Mouse (Mus musculus): Measurements from ENCODE around the gene Sat1.

DNA sequence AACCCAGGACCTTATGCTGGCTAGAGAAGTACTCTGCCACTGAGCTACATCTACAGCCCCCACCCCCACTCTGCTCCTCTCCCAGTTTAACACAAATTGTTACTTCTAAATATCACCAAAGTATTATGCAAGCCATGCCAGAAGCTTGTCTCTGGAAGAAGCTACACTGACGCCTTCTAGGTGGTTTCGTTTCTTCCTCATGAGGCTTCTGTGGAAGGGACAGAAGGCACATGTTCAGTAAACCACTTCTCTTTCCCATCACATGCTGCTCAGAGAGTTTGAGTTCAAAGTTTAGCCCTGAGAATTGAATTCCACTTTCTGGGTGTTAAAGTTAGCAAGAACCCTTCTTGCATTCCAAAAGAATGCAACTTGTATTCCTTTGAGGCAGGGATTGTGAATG is 39.0 kb downstream of the Sat1 start:
- no peak for TF ChIP-seq CTCF (conservative IDR thresholded peaks at IDR 0.05; ENCODE audit: insufficient read depth, insufficient read length, low read depth, low read length)
- no peak for TF ChIP-seq POLR2A (IDR thresholded peaks at IDR 0.05; ENCODE audit: low read depth, low read length)
